Mouse (Mus musculus) liver, embryonic 14.5 days (tissue): Measurements from ENCODE around the gene Alox5. TPM values are rescaled to one million over a fixed set of nuclear protein-coding genes. Genes with fewer than 3 reads are reported as not detected.

Experiments used
- ATAC-seq: fragments of 200-750 bp; cut with Nextera tagmentation; 2 replicates; pipeline ENCODE4 v1.8.0; 2017; ENCODE audit warnings: moderate number of reproducible peaks, mild to moderate bottlenecking, moderate library complexity; ENCODE audit not compliant: insufficient read depth
- DNase-seq, 3 experiments: peaks; one replicate each; pipeline ENCODE4 v3.0.0-alpha.2; 2012 to 2013; ENCODE audit warnings: low read depth in 3 of 3, low spot score in 3 of 3
- H3K27ac ChIP-seq: fragments of 300-500 bp; sonication (generic); 2 replicates; pipeline ENCODE4 v1.5.1; 2014; ENCODE audit warnings: moderate library complexity, mild to moderate bottlenecking, control low read depth, inconsistent platforms
- H3K27me3 ChIP-seq: fragments of 300-500 bp; sonication (generic); 2 replicates; pipeline ENCODE4 v1.6.1; 2014; ENCODE audit warnings: mild to moderate bottlenecking, low read length, moderate library complexity; ENCODE audit not compliant: control insufficient read depth, insufficient read depth
- H3K36me3 ChIP-seq: fragments of 300-500 bp; sonication (generic); replicated peaks from 2 replicates; pipeline ENCODE4 v1.6.1; 2014; ENCODE audit warnings: low read depth; ENCODE audit not compliant: control insufficient read depth, insufficient read depth
- H3K4me1 ChIP-seq, 2 experiments: fragments of 200-500 bp in 1 of 2; fragments of 300-500 bp in 1 of 2; sonication (generic) in 1 of 2; replicated peaks; 2 replicates each; pipeline ENCODE4 v1.6.1; 2012 to 2014; ENCODE audit warnings: antibody characterized with exemption in 1 of 2, inconsistent platforms in 1 of 2, low read length in 1 of 2; ENCODE audit not compliant: control insufficient read depth in 2 of 2, insufficient read depth in 2 of 2
- H3K4me2 ChIP-seq: fragments of 300-500 bp; sonication (generic); 2 replicates; pipeline ENCODE4 v1.6.1; 2014; ENCODE audit warnings: low read depth, mild to moderate bottlenecking, control low read depth, moderate library complexity
- H3K4me3 ChIP-seq, 2 experiments: fragments of 200-500 bp in 1 of 2; fragments of 300-500 bp in 1 of 2; sonication (generic) in 1 of 2; 2 replicates each; pipeline ENCODE4 v1.5.1; 2012 to 2014; ENCODE audit warnings: low read depth in 2 of 2, low read length in 2 of 2, mild to moderate bottlenecking in 2 of 2, control low read depth in 1 of 2, inconsistent platforms in 1 of 2, moderate library complexity in 1 of 2; ENCODE audit not compliant: insufficient read depth in 1 of 2
- H3K9ac ChIP-seq: fragments of 300-500 bp; sonication (generic); replicated peaks from 2 replicates; pipeline ENCODE4 v1.6.1; 2014; ENCODE audit warnings: mild to moderate bottlenecking, control low read depth, moderate library complexity
- H3K9me3 ChIP-seq: fragments of 300-500 bp; sonication (generic); 2 replicates; pipeline ENCODE4 v1.6.1; 2016; ENCODE audit warnings: low read length, mixed read lengths; ENCODE audit not compliant: control insufficient read depth
- CTCF ChIP-seq: IDR thresholded peaks from 2 replicates; pipeline ENCODE4 v1.5.1; 2016; ENCODE audit warnings: antibody characterized with exemption, low read depth, control low read depth
- EP300 ChIP-seq: IDR thresholded peaks from 2 replicates; pipeline ENCODE4 v1.6.1; 2016; ENCODE audit warnings: antibody characterized with exemption, low read depth
- WGBS: fragments of 180-500 bp; shearing (Covaris S2); extraction: QIAGEN DNeasy Blood & Tissue Kit; methylation state at CpG from one replicate; pipeline ENCODE4 v1.1.7; 2014; ENCODE audit not compliant: insufficient replicate concordance; 5-methylcytosine and 5-hydroxymethylcytosine counted together
- polyA plus RNA-seq, 2 experiments: library from polyadenylated mRNA; depleted of rRNA in 1 of 2; stranded (reverse) in 1 of 2; unstranded in 1 of 2; fragments of >200 nt; fragmentation: Nextera tagmentation in 1 of 2; extraction: Ambion mirVana in 1 of 2; gene quantifications; 2 replicates each; pipeline versions ENCODE4 v1.2.1 to v1.2.3; 2012 to 2014

Gene Alox5
- polyA plus RNA-seq, 2 experiments = 1.6 to 1.8 TPM

DNA sequence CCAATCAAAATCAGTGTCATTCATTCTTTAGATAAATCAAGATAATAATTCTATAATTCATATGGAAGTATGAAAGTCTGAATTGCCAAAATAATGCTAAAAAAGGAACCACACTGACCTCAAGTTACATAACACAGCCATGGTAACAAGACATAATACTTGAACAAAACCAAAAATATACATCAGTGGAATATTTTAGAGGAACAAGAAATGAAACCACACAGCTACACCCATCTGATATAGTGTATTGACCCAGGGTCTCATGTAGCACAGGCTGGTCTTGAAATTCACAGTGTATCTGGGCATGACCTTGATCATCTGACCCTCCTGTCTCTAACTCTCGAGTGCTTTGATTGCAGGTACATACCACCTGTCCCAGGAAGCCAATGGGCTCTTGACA, 25.9 kb upstream of the Alox5 start:
- H3K4me2 ChIP-seq = no peak overlapping the region
- H3K27ac ChIP-seq = no peak overlapping the region
- no peak overlapping the region for H3K9ac ChIP-seq
- 25% methylated on average over 1 of the region's 1 CpGs for WGBS
- DNase-seq (no peak), ATAC-seq (no peak)
- H3K4me1 ChIP-seq = no peaks in the 10 kb centered on the region
- H3K9me3 ChIP-seq = no peaks in the 10 kb centered on the region
- no peaks in the 10 kb centered on the region for H3K36me3 ChIP-seq
- TF ChIP-seq EP300 = no peak
- no peak for TF ChIP-seq CTCF
- no peaks in the 10 kb centered on the region for H3K27me3 ChIP-seq
- no peak overlapping the region for H3K4me3 ChIP-seq

DNA sequence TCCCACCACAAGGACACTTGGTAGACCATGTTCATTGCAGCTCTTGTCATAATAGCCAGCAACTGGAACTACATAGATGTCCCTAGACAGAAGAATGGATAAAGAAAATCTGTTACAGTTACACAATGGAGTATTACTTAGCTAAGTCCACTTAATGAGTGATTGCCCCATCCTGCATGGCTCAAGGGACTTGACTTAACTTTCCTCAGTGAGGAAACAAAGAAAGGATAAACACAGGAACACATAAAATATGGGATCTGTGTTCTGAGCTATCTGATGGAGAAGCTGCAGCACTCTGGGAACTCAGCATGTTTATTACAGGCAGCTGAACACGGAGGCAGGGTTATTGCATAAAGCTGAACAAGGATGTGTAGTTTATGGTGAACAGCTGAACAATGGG, 24.1 kb upstream of the Alox5 start:
- TF ChIP-seq EP300 (no peak), CTCF (no peak)
- 37% methylated on average over 1 of the region's 1 CpGs for WGBS
- Histone ChIP-seq H3K27ac (no peak overlapping the region), H3K9ac (no peak overlapping the region), H3K36me3 (no peaks in the 10 kb centered on the region), H3K4me1 (no peaks in the 10 kb centered on the region), H3K27me3 (no peaks in the 10 kb centered on the region), H3K4me3 (no peak overlapping the region), H3K9me3 (no peaks in the 10 kb centered on the region), H3K4me2 (no peak overlapping the region)
- ATAC-seq (no peak), DNase-seq (no peak)

- TF ChIP-seq CTCF (peak; percentile 36; the same call in 1 of the 2 replicates), EP300 (no peak)
- no peak for DNase-seq
These were observed 7.1 kb upstream of the Alox5 start for GRCm38 (mm10) chr6:116468081-116468480.

GRCm38 (mm10) chr6:116459232-116459631, 1.7 kb downstream of the Alox5 start:
- no peak overlapping the region for H3K4me2 ChIP-seq
- H3K27ac ChIP-seq = no peak overlapping the region
- H3K9ac ChIP-seq = no peak overlapping the region
- peaks cover 0 to 19% of the 10 kb centered on the region in 2 experiments; a peak in 3 of 4 replicates for H3K4me1 ChIP-seq
- TF ChIP-seq CTCF (no peak), EP300 (no peak)
- no peak for ATAC-seq
- DNase-seq = no peak
- H3K27me3 ChIP-seq = peaks cover 11% of the 10 kb centered on the region
- H3K36me3 ChIP-seq = no peaks in the 10 kb centered on the region
- H3K9me3 ChIP-seq = no peaks in the 10 kb centered on the region
- no peak overlapping the region for H3K4me3 ChIP-seq
- 27% methylated on average over 2 of the region's 2 CpGs for WGBS

More at GRCm38 (mm10) chr6:116468081-116468480, 7.1 kb upstream of the Alox5 start:
- Histone ChIP-seq H3K4me3 (no peak overlapping the region), H3K27ac (no peak overlapping the region), H3K36me3 (no peaks in the 10 kb centered on the region), H3K9me3 (no peaks in the 10 kb centered on the region), H3K27me3 (no peaks in the 10 kb centered on the region), H3K4me1 (no peaks in the 10 kb centered on the region), H3K4me2 (no peak overlapping the region), H3K9ac (no peak overlapping the region)
- WGBS = 16% methylated on average over 3 of the region's 3 CpGs
- no peak for ATAC-seq

DNA sequence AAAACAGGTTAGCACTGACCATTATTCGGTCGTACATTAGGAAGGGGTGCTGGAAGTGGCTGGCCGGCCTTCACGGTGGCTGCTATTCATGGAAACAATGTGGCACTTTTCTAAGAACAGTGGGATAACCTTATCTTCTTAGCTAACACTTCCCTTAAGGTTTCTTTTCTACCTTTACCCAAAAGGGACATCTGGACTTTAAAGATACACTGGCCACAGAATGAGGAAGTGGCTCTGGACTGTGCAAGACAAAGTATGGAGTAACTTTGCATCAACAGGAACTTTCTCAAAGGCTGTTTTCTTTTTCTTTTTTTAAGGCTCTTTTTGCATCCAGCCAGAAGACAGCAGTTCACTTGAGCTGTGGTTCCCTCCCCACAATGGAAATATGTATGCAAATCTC, 2.2 kb downstream of the Alox5 start:
- Histone ChIP-seq H3K4me1 (peaks cover 0 to 19% of the 10 kb centered on the region in 2 experiments; a peak in 3 of 4 replicates), H3K27ac (no peak overlapping the region), H3K4me2 (no peak overlapping the region), H3K36me3 (no peaks in the 10 kb centered on the region), H3K27me3 (peaks cover 11% of the 10 kb centered on the region), H3K9me3 (no peaks in the 10 kb centered on the region), H3K4me3 (no peak overlapping the region), H3K9ac (no peak overlapping the region)
- TF ChIP-seq CTCF (no peak), EP300 (no peak)
- ATAC-seq = no peak
- 15% methylated on average over 4 of the region's 4 CpGs for WGBS
- DNase-seq = no peak
